Mouse (Mus musculus) adrenal gland, adult 18-20 months (tissue): ENCODE data around the gene Zfp575. TPM values are rescaled to one million over a fixed set of nuclear protein-coding genes. Genes with fewer than 3 reads are reported as not detected.

Experiments
- total RNA-seq, 2 experiments: library from RNA; stranded (reverse); gene quantifications; 1 replicate in 1 of 2; 2 replicates in 1 of 2; pipeline ENCODE4 v1.2.3; 2021

Gene Zfp575
- total RNA-seq, 2 experiments from 2014 or later = 0.32 to 0.46 TPM

Other genes with a start within 250 kb of the Zfp575 start
- not detected for gene Lypd5, start 238.4 kb downstream of the Zfp575 start, total RNA-seq
- gene Kcnn4, start 217.4 kb downstream of the Zfp575 start, total RNA-seq = 1 to 10 TPM in 1 of 2 experiments, under 1 TPM in 1; 0.60 to 1.5 TPM
- 10 to 100 TPM; 17.7 to 20.1 TPM for gene Smg9, start 188.0 kb downstream of the Zfp575 start, total RNA-seq
- gene Irgc1, start 135.3 kb downstream of the Zfp575 start, total RNA-seq = not detected
- 10 to 100 TPM in 1 of 2 experiments, 1 to 10 TPM in 1; 6.5 to 14.4 TPM for gene Plaur, start 125.2 kb downstream of the Zfp575 start, total RNA-seq
- gene Cadm4, start 105.6 kb downstream of the Zfp575 start, total RNA-seq = 1 to 10 TPM; 3.5 TPM
- 1 to 10 TPM; 4.6 to 5.0 TPM for gene Zfp428, start 80.6 kb downstream of the Zfp575 start, total RNA-seq
- gene AC161166.1, start 75.2 kb downstream of the Zfp575 start, total RNA-seq = not detected
- gene Irgq, start 57.0 kb downstream of the Zfp575 start, total RNA-seq = 10 to 100 TPM; 21.0 to 24.1 TPM
- not detected for gene Pinlyp, start 41.5 kb downstream of the Zfp575 start, total RNA-seq
- 10 to 100 TPM; 35.9 to 37.1 TPM for gene Xrcc1, start 41.4 kb downstream of the Zfp575 start, total RNA-seq
- gene Ethe1, start 98 bp downstream of the Zfp575 start, total RNA-seq = 10 to 100 TPM; 28.9 to 40.3 TPM
- 1 to 10 TPM; 3.8 to 5.2 TPM for gene Phldb3, start 23.1 kb upstream of the Zfp575 start, total RNA-seq
- under 1 TPM in 1 of 2 experiments, not detected in 1; 0.50 TPM for gene Lypd3, start 48.9 kb upstream of the Zfp575 start, total RNA-seq
- not detected for gene Tex101, start 89.0 kb upstream of the Zfp575 start, total RNA-seq
- not detected for gene BC049730, start 121.6 kb upstream of the Zfp575 start, total RNA-seq
- not detected for gene Gm4763, start 139.3 kb upstream of the Zfp575 start, total RNA-seq
- under 1 TPM in 1 of 2 experiments, not detected in 1; 0.19 TPM for gene Cd177, start 172.7 kb upstream of the Zfp575 start, total RNA-seq
- gene Ceacam10, start 189.6 kb upstream of the Zfp575 start, total RNA-seq = not detected